Mouse (Mus musculus): ENCODE data around the gene Cyp3a59. TPM values are rescaled to one million over a fixed set of nuclear protein-coding genes. Genes with fewer than 3 reads are reported as not detected.
"Not testable (repeated sequence)": the region's sequence is repeated elsewhere in the genome, so short reads cannot be mapped to it uniquely, and the experiment has no call there.

Cyp3a59 gene
- not detected in 2 replicates for polyA plus RNA-seq (2014; fragmentation: Nextera tagmentation; extraction: Ambion mirVana)

DNA sequence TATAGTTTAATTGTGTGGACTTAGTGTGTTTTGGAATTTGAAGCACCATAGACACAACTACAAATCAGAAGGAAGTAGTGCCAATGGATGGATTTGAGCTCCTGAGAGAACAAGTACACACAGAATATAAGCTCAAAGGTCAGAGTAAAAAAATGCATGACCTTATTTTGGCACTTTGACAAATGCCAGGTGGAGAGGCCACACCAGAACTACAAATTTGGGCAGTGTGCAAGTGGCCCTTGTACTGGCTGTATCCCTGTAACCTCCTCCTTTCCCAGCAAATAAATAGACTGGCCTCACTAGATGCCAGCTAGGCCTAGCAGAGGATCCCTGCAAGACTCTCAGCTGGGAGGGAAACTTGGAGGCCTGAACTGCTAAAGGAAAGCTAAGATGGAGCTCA is at the start of gene Cyp3a59:
Gene Cyp3a59 (plus strand): TSS at position 313 of the 400 bp plus-strand sequence.
- not testable (repeated sequence) for H3K9ac ChIP-seq (ENCODE audit: low read length); H3K36me3 ChIP-seq (ENCODE audit: control insufficient read depth, insufficient read depth, low read length); H3K27me3 ChIP-seq (ENCODE audit: control insufficient read depth, insufficient read depth, low read length); H3K4me1 ChIP-seq (ENCODE audit: control insufficient read depth, insufficient read depth, low read length); ATAC-seq (ENCODE audit: low FRiP score); H3K4me3 ChIP-seq (ENCODE audit: low read depth, low read length); H3K9me3 ChIP-seq (ENCODE audit: control insufficient read depth, low read length); H3K4me2 ChIP-seq; DNase-seq (ENCODE audit: low spot score, missing footprints); H3K27ac ChIP-seq (ENCODE audit: low read depth, low read length)

DNA sequence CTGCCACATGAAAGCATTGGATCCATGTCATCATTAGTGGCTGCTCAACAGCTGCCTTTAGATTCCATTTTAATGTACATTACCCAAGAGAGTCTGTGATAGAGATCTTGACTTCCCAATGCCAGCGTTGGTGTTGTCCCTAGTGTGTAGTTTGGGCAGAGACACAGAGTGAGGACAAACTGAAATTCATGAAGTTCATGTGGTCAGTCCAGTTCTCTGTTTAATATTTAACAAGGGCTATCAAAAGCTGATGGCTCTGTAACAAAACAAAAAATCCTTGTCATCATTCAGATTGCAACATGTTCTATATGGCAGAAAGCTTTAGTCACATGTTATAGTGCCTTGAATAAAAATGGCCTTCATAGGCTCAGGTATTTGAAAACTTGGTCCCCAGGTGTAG is 9.0 kb upstream of the Cyp3a59 start:
- no peaks in the 10 kb centered on the region for H3K4me1 ChIP-seq (ENCODE audit: control insufficient read depth, insufficient read depth, low read length)
- H3K36me3 ChIP-seq (ENCODE audit: control insufficient read depth, insufficient read depth, low read length), result no peaks in the 10 kb centered on the region
- H3K27ac ChIP-seq (ENCODE audit: low read depth, low read length), result no peak overlapping the region
- H3K27me3 ChIP-seq (ENCODE audit: control insufficient read depth, insufficient read depth, low read length), result no peaks in the 10 kb centered on the region
- H3K4me2 ChIP-seq, result no peak overlapping the region
- WGBS, result 55% methylated on average over 1 of the region's 1 CpGs
- H3K4me3 ChIP-seq (ENCODE audit: low read depth, low read length), result no peak overlapping the region
- H3K9me3 ChIP-seq (ENCODE audit: control insufficient read depth, low read length), result peaks cover 2% of the 10 kb centered on the region; the same call in 1 of the 2 replicates
- ATAC-seq (ENCODE audit: low FRiP score) (no peak), DNase-seq (ENCODE audit: low spot score, missing footprints) (no peak)
- no peak overlapping the region for H3K9ac ChIP-seq (ENCODE audit: low read length)

GRCm38 (mm10) chr5:146147903-146148302 is 68.8 kb downstream of the Cyp3a59 start:
- DNase-seq (ENCODE audit: low spot score, missing footprints) (peak; percentile 88), ATAC-seq (ENCODE audit: low FRiP score) (no peak)
- H3K4me3 ChIP-seq (ENCODE audit: low read depth, low read length), result no peak overlapping the region
- no peaks in the 10 kb centered on the region for H3K4me1 ChIP-seq (ENCODE audit: control insufficient read depth, insufficient read depth, low read length)
- no peak overlapping the region for H3K27ac ChIP-seq (ENCODE audit: low read depth, low read length)
- H3K9ac ChIP-seq (ENCODE audit: low read length), result no peak overlapping the region
- no peaks in the 10 kb centered on the region for H3K36me3 ChIP-seq (ENCODE audit: control insufficient read depth, insufficient read depth, low read length)
- 41% methylated on average over 2 of the region's 2 CpGs for WGBS
- no peak overlapping the region for H3K4me2 ChIP-seq
- H3K9me3 ChIP-seq (ENCODE audit: control insufficient read depth, low read length), result peaks cover 4% of the 10 kb centered on the region; the same call in 1 of the 2 replicates
- H3K27me3 ChIP-seq (ENCODE audit: control insufficient read depth, insufficient read depth, low read length), result no peaks in the 10 kb centered on the region

- ATAC-seq (ENCODE audit: low FRiP score), result no peak
- Histone ChIP-seq H3K9ac (ENCODE audit: low read length) (no peak overlapping the region), H3K27ac (ENCODE audit: low read depth, low read length) (no peak overlapping the region), H3K4me3 (ENCODE audit: low read depth, low read length) (no peak overlapping the region), H3K4me2 (no peak overlapping the region), H3K4me1 (ENCODE audit: control insufficient read depth, insufficient read depth, low read length) (no peaks in the 10 kb centered on the region), H3K36me3 (ENCODE audit: control insufficient read depth, insufficient read depth, low read length) (no peaks in the 10 kb centered on the region), H3K9me3 (ENCODE audit: control insufficient read depth, low read length) (peaks cover 4% of the 10 kb centered on the region; the same call in 1 of the 2 replicates), H3K27me3 (ENCODE audit: control insufficient read depth, insufficient read depth, low read length) (no peaks in the 10 kb centered on the region)
- WGBS, result 81% methylated on average over 3 of the region's 3 CpGs
- no peak for DNase-seq (ENCODE audit: low spot score, missing footprints)
Observed at GRCm38 (mm10) chr5:146150454-146150853, 71.4 kb downstream of the Cyp3a59 start.

DNA sequence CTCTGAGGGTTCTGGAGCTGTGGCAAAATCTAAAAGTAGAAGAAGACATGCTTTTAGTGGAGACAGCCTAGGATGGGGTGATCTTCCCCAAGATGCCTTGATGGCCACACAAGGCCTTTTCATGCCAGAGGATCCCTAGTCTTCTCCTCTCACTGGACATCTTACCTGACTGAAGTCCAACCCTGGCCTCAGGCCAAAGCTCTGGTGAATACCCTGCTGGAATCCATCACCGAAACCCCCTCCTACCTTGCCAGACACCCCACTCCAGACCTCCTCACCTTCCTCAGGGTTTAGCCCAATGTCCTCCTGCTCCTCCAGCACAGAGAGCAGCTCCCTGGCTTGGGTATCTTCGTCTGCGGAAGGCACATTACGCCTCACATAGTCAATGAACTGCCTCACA is 79.3 kb downstream of the Cyp3a59 start:
- 90% methylated on average over 4 of the region's 4 CpGs for WGBS
- H3K27me3 ChIP-seq (ENCODE audit: control insufficient read depth, insufficient read depth, low read length); H3K9ac ChIP-seq (ENCODE audit: low read length); DNase-seq (ENCODE audit: low spot score, missing footprints); H3K27ac ChIP-seq (ENCODE audit: low read depth, low read length); H3K4me1 ChIP-seq (ENCODE audit: control insufficient read depth, insufficient read depth, low read length); ATAC-seq (ENCODE audit: low FRiP score); H3K4me2 ChIP-seq; H3K9me3 ChIP-seq (ENCODE audit: control insufficient read depth, low read length); H3K36me3 ChIP-seq (ENCODE audit: control insufficient read depth, insufficient read depth, low read length); H3K4me3 ChIP-seq (ENCODE audit: low read depth, low read length): not testable (repeated sequence)

- not testable (repeated sequence) for H3K36me3 ChIP-seq (ENCODE audit: control insufficient read depth, insufficient read depth, low read length); ATAC-seq (ENCODE audit: low FRiP score); H3K27ac ChIP-seq (ENCODE audit: low read depth, low read length); H3K4me3 ChIP-seq (ENCODE audit: low read depth, low read length); DNase-seq (ENCODE audit: low spot score, missing footprints); H3K9ac ChIP-seq (ENCODE audit: low read length); H3K4me2 ChIP-seq; H3K4me1 ChIP-seq (ENCODE audit: control insufficient read depth, insufficient read depth, low read length); H3K27me3 ChIP-seq (ENCODE audit: control insufficient read depth, insufficient read depth, low read length); H3K9me3 ChIP-seq (ENCODE audit: control insufficient read depth, low read length)
- WGBS, result 93% methylated on average over 3 of the region's 3 CpGs
Observed at GRCm38 (mm10) chr5:146160439-146160838, 81.4 kb downstream of the Cyp3a59 start, which contains the start of gene Gm5565. Gene Gm5565 (minus strand): TSS chr5:146160539.

Other genes with a start within 250 kb of the Cyp3a59 start
- not detected in 2 replicates for gene Cyp3a11, start 199.3 kb upstream of the Cyp3a59 start, polyA plus RNA-seq (2014; fragmentation: Nextera tagmentation; extraction: Ambion mirVana)
- gene Cyp3a25, start 69.6 kb upstream of the Cyp3a59 start, polyA plus RNA-seq (2014; fragmentation: Nextera tagmentation; extraction: Ambion mirVana), result not detected in 2 replicates
- gene Gm5565, start 81.3 kb downstream of the Cyp3a59 start, polyA plus RNA-seq (2014; fragmentation: Nextera tagmentation; extraction: Ambion mirVana), result not detected in 2 replicates
- gene Gm6309, start 91.5 kb downstream of the Cyp3a59 start, polyA plus RNA-seq (2014; fragmentation: Nextera tagmentation; extraction: Ambion mirVana), result not detected in 2 replicates
- not detected in 2 replicates for gene 1700001J03Rik, start 106.0 kb downstream of the Cyp3a59 start, polyA plus RNA-seq (2014; fragmentation: Nextera tagmentation; extraction: Ambion mirVana)
- gene Rnf6, start 142.3 kb downstream of the Cyp3a59 start, polyA plus RNA-seq (2014; fragmentation: Nextera tagmentation; extraction: Ambion mirVana), result 21.9 and 24.2 TPM in 2 replicates
- gene Cdk8, start 152.0 kb downstream of the Cyp3a59 start, polyA plus RNA-seq (2014; fragmentation: Nextera tagmentation; extraction: Ambion mirVana), result 39.2 and 40.8 TPM in 2 replicates